Mouse (Mus musculus): Measurements from ENCODE around the gene Sorl1. TPM values are rescaled to one million over a fixed set of nuclear protein-coding genes. Genes with fewer than 3 reads are reported as not detected.

The Sorl1 gene
- polyA plus RNA-seq, 1 experiment = 58.1 TPM

GRCm38 (mm10) chr9:42111256-42111655, 12.8 kb downstream of the Sorl1 start:
- Histone ChIP-seq H3K36me3 (ENCODE audit: control insufficient read depth, insufficient read depth, low read length) (no peaks in the 10 kb centered on the region), H3K27me3 (replicated peaks; ENCODE audit: control insufficient read depth, insufficient read depth, low read length) (no peaks in the 10 kb centered on the region), H3K4me1 (ENCODE audit: control insufficient read depth, insufficient read depth, low read length) (peaks cover 31% of the 10 kb centered on the region), H3K27ac (ENCODE audit: insufficient read depth, low read depth, low read length) (peak overlapping the region; percentile 90), H3K4me3 (ENCODE audit: insufficient read depth, low read depth, low read length) (no peak overlapping the region)
- 80% methylated on average over 7 of the region's 7 CpGs for WGBS
- TF ChIP-seq CTCF (conservative IDR thresholded peaks at IDR 0.05; ENCODE audit: insufficient read depth, insufficient read length, low read depth, low read length) (no peak), POLR2A (IDR thresholded peaks at IDR 0.05; ENCODE audit: low read depth, low read length) (no peak)
- DNase-seq = no peak

- H3K4me3 ChIP-seq (ENCODE audit: insufficient read depth, low read depth, low read length) = no peak overlapping the region
- TF ChIP-seq POLR2A (IDR thresholded peaks at IDR 0.05; ENCODE audit: low read depth, low read length) = no peak
- 14% methylated on average over 9 of the region's 9 CpGs for WGBS
- peak; percentile 94 for DNase-seq
- H3K27me3 ChIP-seq (replicated peaks; ENCODE audit: control insufficient read depth, insufficient read depth, low read length) = no peaks in the 10 kb centered on the region
- H3K27ac ChIP-seq (ENCODE audit: insufficient read depth, low read depth, low read length) = peak overlapping the region; percentile 90
- H3K36me3 ChIP-seq (ENCODE audit: control insufficient read depth, insufficient read depth, low read length) = no peaks in the 10 kb centered on the region
- peaks cover 31% of the 10 kb centered on the region for H3K4me1 ChIP-seq (ENCODE audit: control insufficient read depth, insufficient read depth, low read length)
Observed at GRCm38 (mm10) chr9:42109837-42110451, 14.2 kb downstream of the Sorl1 start.

- peaks cover 31% of the 10 kb centered on the region for H3K4me1 ChIP-seq (ENCODE audit: control insufficient read depth, insufficient read depth, low read length)
Observed at GRCm38 (mm10) chr9:42109131-42109530, 15.0 kb downstream of the Sorl1 start.

GRCm38 (mm10) chr9:42108369-42108951, 15.6 kb downstream of the Sorl1 start:
- 37% methylated on average over 6 of the region's 6 CpGs for WGBS
- H3K4me1 ChIP-seq (ENCODE audit: control insufficient read depth, insufficient read depth, low read length) = peaks cover 31% of the 10 kb centered on the region
- DNase-seq = peak; percentile 86

More at GRCm38 (mm10) chr9:42109131-42109530, 15.0 kb downstream of the Sorl1 start:
- Histone ChIP-seq H3K4me3 (ENCODE audit: insufficient read depth, low read depth, low read length) (no peak overlapping the region), H3K36me3 (ENCODE audit: control insufficient read depth, insufficient read depth, low read length) (no peaks in the 10 kb centered on the region), H3K27me3 (replicated peaks; ENCODE audit: control insufficient read depth, insufficient read depth, low read length) (no peaks in the 10 kb centered on the region), H3K27ac (ENCODE audit: insufficient read depth, low read depth, low read length) (peak overlapping the region; percentile 90)
- TF ChIP-seq POLR2A (IDR thresholded peaks at IDR 0.05; ENCODE audit: low read depth, low read length) = no peak
- no peak for TF ChIP-seq CTCF (conservative IDR thresholded peaks at IDR 0.05; ENCODE audit: insufficient read depth, insufficient read length, low read depth, low read length)
- DNase-seq = no peak
- WGBS = 48% methylated on average over 5 of the region's 5 CpGs

GRCm38 (mm10) chr9:42107062-42107461, 17.0 kb downstream of the Sorl1 start:
- no peak for DNase-seq
- peaks cover 26% of the 10 kb centered on the region for H3K4me1 ChIP-seq (ENCODE audit: control insufficient read depth, insufficient read depth, low read length)
- H3K36me3 ChIP-seq (ENCODE audit: control insufficient read depth, insufficient read depth, low read length) = no peaks in the 10 kb centered on the region
- no peak overlapping the region for H3K27ac ChIP-seq (ENCODE audit: insufficient read depth, low read depth, low read length)
- TF ChIP-seq POLR2A (IDR thresholded peaks at IDR 0.05; ENCODE audit: low read depth, low read length) = no peak
- TF ChIP-seq CTCF (conservative IDR thresholded peaks at IDR 0.05; ENCODE audit: insufficient read depth, insufficient read length, low read depth, low read length) = no peak
- H3K27me3 ChIP-seq (replicated peaks; ENCODE audit: control insufficient read depth, insufficient read depth, low read length) = no peaks in the 10 kb centered on the region
- no peak overlapping the region for H3K4me3 ChIP-seq (ENCODE audit: insufficient read depth, low read depth, low read length)
- WGBS = 83% methylated on average over 10 of the region's 10 CpGs

More at GRCm38 (mm10) chr9:42108369-42108951, 15.6 kb downstream of the Sorl1 start:
- Histone ChIP-seq H3K27ac (ENCODE audit: insufficient read depth, low read depth, low read length) (peak overlapping the region; percentile 86), H3K4me3 (ENCODE audit: insufficient read depth, low read depth, low read length) (no peak overlapping the region), H3K36me3 (ENCODE audit: control insufficient read depth, insufficient read depth, low read length) (no peaks in the 10 kb centered on the region), H3K27me3 (replicated peaks; ENCODE audit: control insufficient read depth, insufficient read depth, low read length) (no peaks in the 10 kb centered on the region)
- no peak for TF ChIP-seq POLR2A (IDR thresholded peaks at IDR 0.05; ENCODE audit: low read depth, low read length)
- no peak for TF ChIP-seq CTCF (conservative IDR thresholded peaks at IDR 0.05; ENCODE audit: insufficient read depth, insufficient read length, low read depth, low read length)

- Histone ChIP-seq H3K27ac (ENCODE audit: insufficient read depth, low read depth, low read length) (peak overlapping the region; percentile 7; the same call in 1 of the 2 replicates), H3K4me3 (ENCODE audit: insufficient read depth, low read depth, low read length) (no peak overlapping the region), H3K36me3 (ENCODE audit: control insufficient read depth, insufficient read depth, low read length) (no peaks in the 10 kb centered on the region), H3K27me3 (replicated peaks; ENCODE audit: control insufficient read depth, insufficient read depth, low read length) (no peaks in the 10 kb centered on the region), H3K4me1 (ENCODE audit: control insufficient read depth, insufficient read depth, low read length) (peaks cover 31% of the 10 kb centered on the region)
- no peak for DNase-seq
- 54% methylated on average over 7 of the region's 7 CpGs for WGBS
- no peak for TF ChIP-seq POLR2A (IDR thresholded peaks at IDR 0.05; ENCODE audit: low read depth, low read length)
- no peak for TF ChIP-seq CTCF (conservative IDR thresholded peaks at IDR 0.05; ENCODE audit: insufficient read depth, insufficient read length, low read depth, low read length)
Observed at GRCm38 (mm10) chr9:42106305-42106704, 17.8 kb downstream of the Sorl1 start.

- Histone ChIP-seq H3K4me3 (ENCODE audit: insufficient read depth, low read depth, low read length) (no peak overlapping the region), H3K27me3 (replicated peaks; ENCODE audit: control insufficient read depth, insufficient read depth, low read length) (no peaks in the 10 kb centered on the region), H3K4me1 (ENCODE audit: control insufficient read depth, insufficient read depth, low read length) (peaks cover 20% of the 10 kb centered on the region), H3K27ac (ENCODE audit: insufficient read depth, low read depth, low read length) (no peak overlapping the region), H3K36me3 (ENCODE audit: control insufficient read depth, insufficient read depth, low read length) (no peaks in the 10 kb centered on the region)
- DNase-seq = no peak
- 59% methylated on average over 7 of the region's 7 CpGs for WGBS
- TF ChIP-seq CTCF (conservative IDR thresholded peaks at IDR 0.05; ENCODE audit: insufficient read depth, insufficient read length, low read depth, low read length) = no peak
Observed at GRCm38 (mm10) chr9:42103546-42103945, 20.6 kb downstream of the Sorl1 start.

Data from kidney, adult 2 months (tissue).